Mouse (Mus musculus) MEL (cell line): ENCODE data around the gene Dlgap1. TPM values are rescaled to one million over a fixed set of nuclear protein-coding genes. Genes with fewer than 3 reads are reported as not detected.

Experiments used
- DNase-seq: peaks from one replicate; pipeline ENCODE4 v3.0.0; 2011; ENCODE audit warnings: low read depth, low spot score
- H3K27ac ChIP-seq: 2 replicates; pipeline ENCODE4 v1.5.1; 2012; ENCODE audit warnings: low read depth, mild to moderate bottlenecking, control low read depth, low read length, moderate library complexity; ENCODE audit not compliant: control insufficient read depth
- H3K27me3 ChIP-seq, 2 experiments: fragments of 150-350 bp in 1 of 2; sonication (generic) in 1 of 2; 2 replicates each; pipeline ENCODE4 v1.6.1; 2012; ENCODE audit warnings: low read length in 2 of 2, mild to moderate bottlenecking in 2 of 2, improper control_type of control experiment in 1 of 2, moderate library complexity in 1 of 2; ENCODE audit not compliant: insufficient read depth in 2 of 2, control insufficient read depth in 1 of 2
- H3K36me3 ChIP-seq, 2 experiments: 2 replicates each; pipeline ENCODE4 v1.6.1; 2012 to 2014; ENCODE audit warnings: low read length in 2 of 2, improper control_type of control experiment in 1 of 2, inconsistent platforms in 1 of 2, mild to moderate bottlenecking in 1 of 2; ENCODE audit not compliant: insufficient read depth in 2 of 2, control insufficient read depth in 1 of 2
- H3K4me1 ChIP-seq, 2 experiments: fragments of 150-350 bp in 1 of 2; sonication (generic) in 1 of 2; 2 replicates each; pipeline ENCODE4 v1.6.1; 2012; ENCODE audit warnings: low read length in 2 of 2, improper control_type of control experiment in 1 of 2, mild to moderate bottlenecking in 1 of 2; ENCODE audit not compliant: insufficient read depth in 2 of 2, control insufficient read depth in 1 of 2
- H3K4me3 ChIP-seq, 2 experiments: fragments of 150-350 bp in 1 of 2; sonication (generic) in 1 of 2; 2 replicates each; pipeline ENCODE4 v1.5.1; 2012; ENCODE audit warnings: low read depth in 2 of 2, low read length in 2 of 2, mild to moderate bottlenecking in 2 of 2, moderate library complexity in 2 of 2, control low read depth in 1 of 2, improper control_type of control experiment in 1 of 2; ENCODE audit not compliant: control insufficient read depth in 1 of 2, insufficient read depth in 1 of 2
- H3K79me2 ChIP-seq: 2 replicates; pipeline ENCODE4 v1.6.1; 2012; ENCODE audit warnings: mild to moderate bottlenecking, low read length, moderate library complexity; ENCODE audit not compliant: control insufficient read depth, poor library complexity, insufficient read depth
- H3K9ac ChIP-seq: 2 replicates; pipeline ENCODE4 v1.6.1; 2012; ENCODE audit warnings: low read depth, mild to moderate bottlenecking, control low read depth, low read length, moderate library complexity; ENCODE audit not compliant: control insufficient read depth, poor library complexity, severe bottlenecking
- H3K9me3 ChIP-seq: fragments of 150-350 bp; sonication (generic); replicated peaks from 2 replicates; pipeline ENCODE4 v1.6.1; 2012; ENCODE audit warnings: mild to moderate bottlenecking, low read length, improper control_type of control experiment, moderate library complexity; ENCODE audit not compliant: insufficient read depth
- CHD1 ChIP-seq: IDR thresholded peaks from 2 replicates; pipeline ENCODE4 v1.6.1; 2012; ENCODE audit warnings: low read depth, mild to moderate bottlenecking, inconsistent platforms, low read length, improper control_type of control experiment
- CHD2 ChIP-seq: IDR thresholded peaks from 2 replicates; pipeline ENCODE4 v1.6.1; 2011; ENCODE audit warnings: low read length, improper control_type of control experiment
- E2F4 ChIP-seq: IDR thresholded peaks from 2 replicates; pipeline ENCODE4 v1.6.1; 2011; ENCODE audit warnings: low read depth, low read length, improper control_type of control experiment, borderline replicate concordance
- ELF1 ChIP-seq: IDR thresholded peaks from 2 replicates; pipeline ENCODE4 v1.6.1; 2014; ENCODE audit warnings: low read depth, mild to moderate bottlenecking, inconsistent platforms, low read length, improper control_type of control experiment, moderate library complexity
- EP300 ChIP-seq, 2 experiments: IDR thresholded peaks; 2 replicates each; pipeline ENCODE4 v1.6.1; 2011; ENCODE audit warnings: improper control_type of control experiment in 2 of 2, low read length in 2 of 2, low read depth in 1 of 2, mild to moderate bottlenecking in 1 of 2
- ETS1 ChIP-seq: IDR thresholded peaks from 2 replicates; pipeline ENCODE4 v1.6.1; 2012; ENCODE audit warnings: low read depth, mild to moderate bottlenecking, inconsistent platforms, low read length, improper control_type of control experiment, moderate library complexity
- GATA1 ChIP-seq: IDR thresholded peaks from 2 replicates; pipeline ENCODE4 v1.6.1; 2011; ENCODE audit warnings: low read depth, low read length, improper control_type of control experiment
- JUND ChIP-seq: IDR thresholded peaks from 2 replicates; pipeline ENCODE4 v1.6.1; 2011; ENCODE audit warnings: low read depth, mild to moderate bottlenecking, improper control_type of control experiment, low read length
- KAT2A ChIP-seq: conservative IDR thresholded peaks from 2 replicates; pipeline ENCODE4 v1.6.1; 2012; ENCODE audit warnings: low read depth, low read length, improper control_type of control experiment, inconsistent platforms
- MXI1 ChIP-seq: IDR thresholded peaks from 2 replicates; pipeline ENCODE4 v1.6.1; 2011; ENCODE audit warnings: mild to moderate bottlenecking, low read depth, low read length, improper control_type of control experiment
- MYB ChIP-seq: IDR thresholded peaks from 2 replicates; pipeline ENCODE4 v1.6.1; 2011; ENCODE audit warnings: mild to moderate bottlenecking, low read depth, low read length, improper control_type of control experiment
- MYC ChIP-seq: IDR thresholded peaks from 2 replicates; pipeline ENCODE4 v1.6.1; 2011; ENCODE audit warnings: low read depth, mild to moderate bottlenecking, low read length, improper control_type of control experiment, moderate library complexity
- POLR2A ChIP-seq, 2 experiments: IDR thresholded peaks; 2 replicates each; pipeline ENCODE4 v1.6.1; 2011 to 2012; ENCODE audit warnings: low read length in 2 of 2, mild to moderate bottlenecking in 2 of 2, control low read depth in 1 of 2, improper control_type of control experiment in 1 of 2, low read depth in 1 of 2, moderate library complexity in 1 of 2; ENCODE audit not compliant: control insufficient read depth in 1 of 2, insufficient read depth in 1 of 2, poor library complexity in 1 of 2
- POLR2AphosphoS2 ChIP-seq: IDR thresholded peaks from 2 replicates; pipeline ENCODE4 v1.6.1; 2011; ENCODE audit warnings: low read length, improper control_type of control experiment
- RCOR1 ChIP-seq: IDR thresholded peaks from 2 replicates; pipeline ENCODE4 v1.6.1; 2012; ENCODE audit warnings: low read depth, mild to moderate bottlenecking, inconsistent platforms, low read length, improper control_type of control experiment
- TBP ChIP-seq: IDR thresholded peaks from 2 replicates; pipeline ENCODE4 v1.8.0; 2011; ENCODE audit warnings: low read depth, low read length, improper control_type of control experiment
- TCF12 ChIP-seq: IDR thresholded peaks from 2 replicates; pipeline ENCODE4 v1.6.1; 2014; ENCODE audit warnings: low read depth, mild to moderate bottlenecking, inconsistent platforms, low read length, improper control_type of control experiment, moderate library complexity
- UBTF ChIP-seq: IDR thresholded peaks from 2 replicates; pipeline ENCODE4 v1.6.1; 2012; ENCODE audit warnings: low read depth, mild to moderate bottlenecking, inconsistent platforms, low read length, improper control_type of control experiment, moderate library complexity, borderline replicate concordance; ENCODE audit not compliant: insufficient read depth
- ZC3H11A ChIP-seq: IDR thresholded peaks from 2 replicates; pipeline ENCODE4 v1.6.1; 2012; ENCODE audit warnings: low read depth, mild to moderate bottlenecking, inconsistent platforms, low read length, improper control_type of control experiment
- ZKSCAN1 ChIP-seq: IDR thresholded peaks from 2 replicates; pipeline ENCODE4 v1.6.1; 2012; ENCODE audit warnings: low read depth, mild to moderate bottlenecking, inconsistent platforms, low read length, improper control_type of control experiment, moderate library complexity
- polyA plus RNA-seq, 2 experiments: library from polyadenylated mRNA; stranded (reverse) in 1 of 2; unstranded in 1 of 2; fragments of >175 nt in 1 of 2; fragments of >200 nt in 1 of 2; gene quantifications; 2 replicates each; pipeline versions ENCODE4 v1.2.1 to v1.2.4; 2012; ENCODE audit warnings: low replicate concordance in 2 of 2, low read depth in 1 of 2; ENCODE audit not compliant: insufficient read length in 2 of 2, insufficient read depth in 1 of 2, missing spikeins in 1 of 2
- total RNA-seq: library from RNA; depleted of rRNA; stranded (reverse); fragments of 300-350 nt; gene quantifications from 2 replicates; pipeline ENCODE4 v1.2.3, GENCODE M21; 2012

Dlgap1 gene
- total and polyA plus RNA-seq, 3 experiments = 0.06 TPM; not detected in 2

GRCm38 (mm10) chr17:70853436-70853905 lies 884.6 kb downstream of the Dlgap1 start, which contains the start of gene Tgif1 (continued):
- TF ChIP-seq MYB = no peak
- TF ChIP-seq ZKSCAN1 = no peak
- TF ChIP-seq UBTF = no peak
- TF ChIP-seq CHD2 = peak; percentile 56; the same call in 1 of the 2 replicates
- peak; percentile 51; the same call in 1 of the 2 replicates for TF ChIP-seq TBP
- TF ChIP-seq ZC3H11A = no peak
- TF ChIP-seq MYC = peak; percentile 90
- TF ChIP-seq MXI1 = peak; percentile 94
- TF ChIP-seq CHD1 = 0 out of 2 replicates have a peak, but pooled peaks have one; percentile 55
- no peak for TF ChIP-seq GATA1
- TF ChIP-seq KAT2A = no peak
- TF ChIP-seq JUND = no peak
- no peak for TF ChIP-seq RCOR1
- no peak; the same call in 1 of the 2 replicates for TF ChIP-seq TCF12

- peak overlapping the region; percentile 98 for H3K27ac ChIP-seq
- no peaks in the 10 kb centered on the region for H3K27me3 ChIP-seq
- peak overlapping the region; percentile 77 for H3K9ac ChIP-seq
These were observed 885.1 kb downstream of the Dlgap1 start for GRCm38 (mm10) chr17:70854021-70854420.

DNA sequence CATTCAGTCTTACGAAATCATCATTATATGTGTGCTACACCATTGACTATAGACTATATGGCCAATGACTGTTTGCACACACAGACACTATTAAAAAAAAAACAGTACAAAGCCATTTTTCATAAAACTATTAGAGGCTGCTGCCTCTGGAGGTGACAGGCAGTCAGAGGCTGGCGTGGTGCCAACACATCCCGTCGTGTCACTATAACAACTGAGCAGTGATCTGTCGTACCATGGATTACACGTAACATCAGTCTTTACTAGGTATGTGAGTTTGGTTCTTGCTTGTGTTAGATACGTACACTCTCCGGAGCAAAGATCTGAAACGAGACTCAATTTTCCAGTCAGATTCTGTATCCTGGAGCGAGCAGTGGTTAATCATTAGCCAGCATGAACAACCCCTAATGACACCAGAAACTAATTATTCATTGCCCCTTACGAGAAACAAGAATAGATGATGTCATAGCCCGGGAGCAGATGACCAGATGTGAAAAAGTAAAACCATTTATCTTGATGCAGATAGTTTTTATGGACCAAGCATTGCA lies 888.1 kb downstream of the Dlgap1 start:
- peaks cover 2 to 3% of the 10 kb centered on the region in 2 experiments; a peak in 2 of 4 replicates for H3K4me1 ChIP-seq
- peaks cover 14% of the 10 kb centered on the region for H3K79me2 ChIP-seq
- no peak overlapping the region for H3K9ac ChIP-seq
- DNase-seq = no peak
- no peak overlapping the region for H3K27ac ChIP-seq
- no peak overlapping the region for H3K4me3 ChIP-seq
- TF ChIP-seq ETS1 = no peak
- TF ChIP-seq E2F4 = no peak
- TF ChIP-seq, all 39 proteins: peak for 0
- no peaks in the 10 kb centered on the region for H3K9me3 ChIP-seq
- H3K27me3 ChIP-seq = no peaks in the 10 kb centered on the region
- peaks cover 0 to 7% of the 10 kb centered on the region in 2 experiments for H3K36me3 ChIP-seq

More at GRCm38 (mm10) chr17:70854021-70854420, 885.1 kb downstream of the Dlgap1 start:
- TF ChIP-seq POLR2AphosphoS2 = no peak
- TF ChIP-seq EP300 (IDR thresholded peaks at IDR 0.05; ENCODE audit: low read depth in 1 of 2, low read length in 2 of 2) = 0 out of 4 replicates have a peak, but pooled peaks of 1 of the 2 experiments have one; percentile 4
- 0 out of 2 replicates have a peak, but pooled peaks have one; percentile 12 for TF ChIP-seq TCF12
- TF ChIP-seq POLR2A (IDR thresholded peaks at IDR 0.05; ENCODE audit: control insufficient read depth in 1 of 2, insufficient read depth in 1 of 2, low read depth in 1 of 2, low read length in 2 of 2, poor library complexity in 1 of 2) = 0 out of 4 replicates have a peak, but pooled peaks of 1 of the 2 experiments have one; percentile 10
- no peak for TF ChIP-seq ELF1
- TF ChIP-seq GATA1 = no peak
- DNase-seq = peak; percentile 73
- peaks cover 0 to 7% of the 10 kb centered on the region in 2 experiments for H3K36me3 ChIP-seq
- H3K79me2 ChIP-seq = peaks cover 38% of the 10 kb centered on the region
- no peaks in the 10 kb centered on the region for H3K9me3 ChIP-seq
- H3K4me1 ChIP-seq = peaks cover 2 to 3% of the 10 kb centered on the region in 2 experiments; a peak in 2 of 4 replicates
- H3K4me3 ChIP-seq = peak overlapping the region; percentile 79 to 99
